Mouse (Mus musculus): ENCODE measurements around the gene Mthfd1l. TPM values are rescaled to one million over a fixed set of nuclear protein-coding genes. Genes with fewer than 3 reads are reported as not detected.

The Mthfd1l gene
- polyA plus RNA-seq, 1 experiment from 2014 or later = 5.5 TPM

DNA sequence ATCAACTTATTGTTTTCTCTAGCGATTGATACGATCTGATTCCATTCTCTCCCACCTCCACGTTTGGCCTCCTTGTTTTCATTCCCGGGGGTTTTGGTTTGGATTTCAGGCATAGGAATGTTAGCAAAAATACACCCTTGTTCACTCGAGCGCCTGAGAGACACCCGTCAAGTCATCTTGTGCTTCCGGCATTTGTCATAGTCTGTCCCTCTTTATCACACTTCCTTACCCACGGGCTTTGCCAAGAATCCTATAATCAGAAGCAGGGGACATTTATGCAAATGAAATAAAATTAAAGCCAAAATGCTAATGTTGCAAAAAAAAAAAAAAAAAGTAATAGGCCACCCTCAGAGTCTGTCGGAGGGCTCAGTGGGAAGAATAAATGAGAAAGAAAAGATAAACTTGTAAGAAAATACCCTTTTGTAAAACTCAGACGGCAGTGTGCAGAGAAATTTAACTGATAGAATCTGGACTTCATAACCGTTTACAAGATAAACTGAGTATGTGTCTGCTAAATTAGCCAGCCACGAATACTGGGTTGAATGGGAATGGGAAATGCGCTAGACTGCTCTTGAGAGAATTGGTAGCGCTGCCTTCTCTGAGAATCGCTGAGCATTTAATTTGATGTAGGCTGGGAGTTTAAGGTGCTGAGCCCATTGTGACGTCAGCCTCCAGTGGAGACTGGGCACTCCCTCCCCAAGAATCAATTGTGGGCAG is 139.9 kb downstream of the Mthfd1l start:
- Histone ChIP-seq H3K36me3 (ENCODE audit: control insufficient read depth, insufficient read depth, low read length) (no peaks in the 10 kb centered on the region), H3K9ac (ENCODE audit: low read length) (no peak overlapping the region), H3K4me2 (replicated peaks; ENCODE audit: low read depth) (no peak overlapping the region), H3K27me3 (ENCODE audit: control insufficient read depth, insufficient read depth, low read length) (no peaks in the 10 kb centered on the region), H3K27ac (replicated peaks) (no peak overlapping the region), H3K9me3 (ENCODE audit: control insufficient read depth, low read length) (no peaks in the 10 kb centered on the region), H3K4me1 (replicated peaks; ENCODE audit: control insufficient read depth, insufficient read depth) (no peaks in the 10 kb centered on the region; the same call in 1 of the 2 replicates), H3K4me3 (ENCODE audit: low read depth, low read length) (no peak overlapping the region)
- 58% methylated on average over 17 of the region's 17 CpGs for WGBS
- no peak for ATAC-seq (ENCODE audit: low FRiP score, low TSS enrichment)
- TF ChIP-seq EP300 (optimal IDR thresholded peaks at IDR 0.05) (no peak), CTCF (IDR thresholded peaks at IDR 0.05; ENCODE audit: low read depth) (no peak)
- no peak for DNase-seq (ENCODE audit: low spot score)

DNA sequence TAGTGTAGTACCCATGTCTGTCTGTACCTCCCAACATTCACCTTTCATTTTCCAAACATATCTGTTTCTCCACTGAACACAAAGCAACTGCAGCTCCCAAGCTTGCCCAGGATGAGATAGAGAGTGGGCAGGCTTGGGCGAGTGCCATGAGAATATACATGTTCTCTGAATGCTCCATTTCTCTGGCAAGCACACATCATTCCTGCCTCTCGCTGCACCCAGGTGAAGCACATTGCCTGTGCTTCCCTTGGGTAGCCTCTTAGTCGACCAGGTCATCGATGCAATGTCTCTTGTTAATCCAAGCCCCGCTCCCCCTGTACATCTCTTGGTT is 140.4 kb downstream of the Mthfd1l start:
- ATAC-seq (ENCODE audit: low FRiP score, low TSS enrichment) = no peak

DNA sequence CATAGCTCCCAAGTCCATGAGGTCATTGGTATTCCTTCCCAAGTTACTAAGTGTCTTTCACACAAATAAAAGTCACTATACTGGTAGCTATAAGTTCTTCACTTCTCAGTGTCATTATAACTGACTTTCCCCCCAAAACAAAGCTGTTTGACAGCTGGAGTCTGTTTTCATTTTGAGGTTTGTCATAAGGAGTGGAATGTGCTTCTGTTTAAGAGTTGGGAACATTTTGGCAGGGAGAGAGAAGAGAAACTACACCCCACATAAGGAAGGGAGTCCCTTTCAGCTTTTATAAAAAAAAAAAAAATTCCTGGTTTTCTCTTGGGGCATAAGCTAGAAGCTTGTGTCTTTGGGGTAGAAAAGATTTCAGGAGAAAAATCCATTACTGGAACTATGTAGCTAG is 143.7 kb downstream of the Mthfd1l start:
- H3K27me3 ChIP-seq (ENCODE audit: control insufficient read depth, insufficient read depth, low read length) = no peaks in the 10 kb centered on the region
- DNase-seq (ENCODE audit: low spot score) = no peak
- no peak for ATAC-seq (ENCODE audit: low FRiP score, low TSS enrichment)
- H3K4me1 ChIP-seq (replicated peaks; ENCODE audit: control insufficient read depth, insufficient read depth) = no peaks in the 10 kb centered on the region; the same call in 1 of the 2 replicates
- no peak overlapping the region for H3K9ac ChIP-seq (ENCODE audit: low read length)
- H3K4me3 ChIP-seq (ENCODE audit: low read depth, low read length) = no peak overlapping the region
- peak overlapping the region; percentile 63 for H3K27ac ChIP-seq (replicated peaks)
- TF ChIP-seq EP300 (optimal IDR thresholded peaks at IDR 0.05) (no peak), CTCF (IDR thresholded peaks at IDR 0.05; ENCODE audit: low read depth) (no peak)
- H3K9me3 ChIP-seq (ENCODE audit: control insufficient read depth, low read length) = no peaks in the 10 kb centered on the region
- no peak overlapping the region for H3K4me2 ChIP-seq (replicated peaks; ENCODE audit: low read depth)
- no peaks in the 10 kb centered on the region for H3K36me3 ChIP-seq (ENCODE audit: control insufficient read depth, insufficient read depth, low read length)

More for the DNA sequence above, 140.4 kb downstream of the Mthfd1l start:
- Histone ChIP-seq H3K9ac (ENCODE audit: low read length) (no peak overlapping the region), H3K4me1 (replicated peaks; ENCODE audit: control insufficient read depth, insufficient read depth) (no peaks in the 10 kb centered on the region; the same call in 1 of the 2 replicates), H3K4me2 (replicated peaks; ENCODE audit: low read depth) (no peak overlapping the region), H3K27ac (replicated peaks) (no peak overlapping the region), H3K27me3 (ENCODE audit: control insufficient read depth, insufficient read depth, low read length) (no peaks in the 10 kb centered on the region), H3K9me3 (ENCODE audit: control insufficient read depth, low read length) (no peaks in the 10 kb centered on the region), H3K4me3 (ENCODE audit: low read depth, low read length) (no peak overlapping the region), H3K36me3 (ENCODE audit: control insufficient read depth, insufficient read depth, low read length) (no peaks in the 10 kb centered on the region)
- TF ChIP-seq EP300 (optimal IDR thresholded peaks at IDR 0.05) (no peak), CTCF (IDR thresholded peaks at IDR 0.05; ENCODE audit: low read depth) (no peak)
- no peak for DNase-seq (ENCODE audit: low spot score)
- 84% methylated on average over 5 of the region's 5 CpGs for WGBS

DNA sequence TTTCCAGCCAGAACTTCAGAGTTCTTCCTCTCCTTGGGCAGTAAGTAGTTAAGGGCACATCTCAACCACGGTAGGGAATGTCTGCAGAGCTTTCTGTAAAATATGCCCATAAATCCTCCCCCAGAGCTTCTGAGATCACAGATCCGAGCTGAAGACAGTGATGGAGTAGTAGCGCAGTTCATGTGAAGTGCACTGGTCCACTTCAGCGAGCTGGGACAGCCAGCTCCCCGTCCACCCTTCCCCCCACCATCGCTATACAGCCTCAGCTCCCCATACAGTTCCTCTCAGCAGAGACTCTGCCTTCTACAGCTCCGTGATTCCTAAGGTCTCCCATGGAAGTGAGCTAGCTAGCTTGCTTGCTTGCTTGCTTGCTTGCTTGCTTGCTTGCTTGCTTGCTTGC is 144.2 kb downstream of the Mthfd1l start:
- Histone ChIP-seq H3K4me1 (replicated peaks; ENCODE audit: control insufficient read depth, insufficient read depth) (no peaks in the 10 kb centered on the region; the same call in 1 of the 2 replicates), H3K4me2 (replicated peaks; ENCODE audit: low read depth) (peak overlapping the region; percentile 20; the same call in 1 of the 2 replicates), H3K9ac (ENCODE audit: low read length) (no peak overlapping the region), H3K27ac (replicated peaks) (peak overlapping the region; percentile 63), H3K36me3 (ENCODE audit: control insufficient read depth, insufficient read depth, low read length) (no peaks in the 10 kb centered on the region), H3K4me3 (ENCODE audit: low read depth, low read length) (no peak overlapping the region), H3K9me3 (ENCODE audit: control insufficient read depth, low read length) (no peaks in the 10 kb centered on the region), H3K27me3 (ENCODE audit: control insufficient read depth, insufficient read depth, low read length) (no peaks in the 10 kb centered on the region)
- 21% methylated on average over 7 of the region's 7 CpGs for WGBS
- TF ChIP-seq EP300 (optimal IDR thresholded peaks at IDR 0.05) (no peak), CTCF (IDR thresholded peaks at IDR 0.05; ENCODE audit: low read depth) (no peak)
- no peak for DNase-seq (ENCODE audit: low spot score)
- peak; percentile 62; the same call in 1 of the 2 replicates for ATAC-seq (ENCODE audit: low FRiP score, low TSS enrichment)

DNA sequence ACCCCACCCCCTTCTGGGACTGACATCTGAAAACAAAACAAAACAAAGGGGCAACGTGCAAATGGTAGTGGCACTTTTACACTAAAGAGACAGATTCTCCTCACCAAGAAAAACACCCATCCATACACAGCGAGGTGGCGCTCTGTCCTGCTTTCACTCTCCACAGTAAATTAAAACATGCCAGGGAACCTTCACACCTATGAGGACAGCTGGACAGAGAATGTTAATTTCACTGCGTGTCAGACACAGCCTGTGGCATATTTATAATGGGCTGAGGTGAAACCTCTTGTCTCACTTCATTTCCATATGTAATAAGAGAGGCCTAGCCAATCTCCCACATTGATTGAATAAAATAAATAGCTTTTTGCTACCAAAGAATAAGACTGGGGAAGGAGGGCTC is 146.4 kb downstream of the Mthfd1l start:
- H3K4me2 ChIP-seq (replicated peaks; ENCODE audit: low read depth) = no peak overlapping the region
- TF ChIP-seq EP300 (optimal IDR thresholded peaks at IDR 0.05) = no peak
- TF ChIP-seq CTCF (IDR thresholded peaks at IDR 0.05; ENCODE audit: low read depth) = peak; percentile 6; the same call in 1 of the 2 replicates
- WGBS = 83% methylated on average over 4 of the region's 4 CpGs
- no peak for ATAC-seq (ENCODE audit: low FRiP score, low TSS enrichment)
- no peaks in the 10 kb centered on the region for H3K27me3 ChIP-seq (ENCODE audit: control insufficient read depth, insufficient read depth, low read length)
- no peak overlapping the region for H3K27ac ChIP-seq (replicated peaks)
- H3K4me3 ChIP-seq (ENCODE audit: low read depth, low read length) = no peak overlapping the region
- no peaks in the 10 kb centered on the region for H3K9me3 ChIP-seq (ENCODE audit: control insufficient read depth, low read length)
- no peak overlapping the region for H3K9ac ChIP-seq (ENCODE audit: low read length)
- no peak for DNase-seq (ENCODE audit: low spot score)
- no peaks in the 10 kb centered on the region; the same call in 1 of the 2 replicates for H3K4me1 ChIP-seq (replicated peaks; ENCODE audit: control insufficient read depth, insufficient read depth)
- H3K36me3 ChIP-seq (ENCODE audit: control insufficient read depth, insufficient read depth, low read length) = no peaks in the 10 kb centered on the region

DNA sequence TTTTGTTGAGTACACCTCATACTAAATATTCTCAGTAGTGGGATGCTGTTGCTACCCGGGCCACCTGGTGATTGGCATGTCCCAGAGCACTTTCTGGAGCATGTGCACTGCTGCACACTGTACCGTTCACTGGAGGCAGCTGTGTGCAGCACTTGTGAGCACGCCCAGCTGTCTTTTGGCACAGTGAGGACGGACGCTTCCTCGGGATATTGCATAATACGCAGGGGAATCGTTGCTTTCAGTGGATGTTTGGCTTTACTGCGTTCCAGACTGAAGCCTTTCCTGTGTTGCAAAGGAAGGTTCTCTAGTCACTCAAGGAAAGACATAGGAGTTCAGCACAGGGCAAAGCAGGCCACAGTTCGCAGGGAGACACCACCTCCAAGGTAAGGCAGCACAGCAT is 147.8 kb downstream of the Mthfd1l start:
- Histone ChIP-seq H3K36me3 (ENCODE audit: control insufficient read depth, insufficient read depth, low read length) (no peaks in the 10 kb centered on the region), H3K4me1 (replicated peaks; ENCODE audit: control insufficient read depth, insufficient read depth) (peaks cover 2% of the 10 kb centered on the region; the same call in 1 of the 2 replicates), H3K9ac (ENCODE audit: low read length) (no peak overlapping the region), H3K9me3 (ENCODE audit: control insufficient read depth, low read length) (no peaks in the 10 kb centered on the region), H3K4me2 (replicated peaks; ENCODE audit: low read depth) (no peak overlapping the region), H3K27me3 (ENCODE audit: control insufficient read depth, insufficient read depth, low read length) (no peaks in the 10 kb centered on the region), H3K4me3 (ENCODE audit: low read depth, low read length) (no peak overlapping the region), H3K27ac (replicated peaks) (peak overlapping the region; percentile 63)
- WGBS = 35% methylated on average over 10 of the region's 10 CpGs
- DNase-seq (ENCODE audit: low spot score) (no peak), ATAC-seq (ENCODE audit: low FRiP score, low TSS enrichment) (peak; percentile 75; the same call in 1 of the 2 replicates)
- TF ChIP-seq EP300 (optimal IDR thresholded peaks at IDR 0.05) (no peak), CTCF (IDR thresholded peaks at IDR 0.05; ENCODE audit: low read depth) (no peak)

Measured in stomach, postnatal 0 days (tissue).